Mouse (Mus musculus) embryonic facial prominence, embryonic 12.5 days (tissue): ENCODE results near the gene Pfkl. TPM values are rescaled to one million over a fixed set of nuclear protein-coding genes. Genes with fewer than 3 reads are reported as not detected.
"Not testable (repeated sequence)": the region's sequence is repeated elsewhere in the genome, so short reads cannot be mapped to it uniquely, and the experiment has no call there.

Experiments used
- ATAC-seq: fragments of 200-750 bp; cut with Nextera tagmentation; 2 replicates; pipeline ENCODE4 v1.8.0; 2017; ENCODE audit not compliant: insufficient number of reproducible peaks, insufficient read depth, low FRiP score, low TSS enrichment
- H3K27ac ChIP-seq: fragments of 300-500 bp; sonication (generic); 2 replicates; pipeline ENCODE4 v1.5.1; 2016; ENCODE audit warnings: mild to moderate bottlenecking
- H3K27me3 ChIP-seq: fragments of 300-500 bp; sonication (generic); 2 replicates; pipeline ENCODE4 v1.6.1; 2016; ENCODE audit warnings: mild to moderate bottlenecking, moderate library complexity
- H3K36me3 ChIP-seq: fragments of 300-500 bp; sonication (generic); 2 replicates; pipeline ENCODE4 v1.6.1; 2016; ENCODE audit warnings: mild to moderate bottlenecking
- H3K4me1 ChIP-seq: fragments of 300-500 bp; sonication (generic); 2 replicates; pipeline ENCODE4 v1.6.1; 2016
- H3K4me2 ChIP-seq: fragments of 300-500 bp; sonication (generic); replicated peaks from 2 replicates; pipeline ENCODE4 v1.6.1; 2016; ENCODE audit warnings: mild to moderate bottlenecking, moderate library complexity
- H3K4me3 ChIP-seq: fragments of 300-500 bp; sonication (generic); 2 replicates; pipeline ENCODE4 v1.5.1; 2016; ENCODE audit warnings: mild to moderate bottlenecking
- H3K9ac ChIP-seq: fragments of 300-500 bp; sonication (generic); 2 replicates; pipeline ENCODE4 v1.6.1; 2016; ENCODE audit warnings: mild to moderate bottlenecking, moderate library complexity
- H3K9me3 ChIP-seq: fragments of 300-500 bp; sonication (generic); 2 replicates; pipeline ENCODE4 v1.6.1; 2016; ENCODE audit warnings: mild to moderate bottlenecking, moderate library complexity
- WGBS: fragments of 180-500 bp; shearing (Covaris S2); methylation state at CpG from one replicate; pipeline ENCODE4 v1.1.7; 2016; 5-methylcytosine and 5-hydroxymethylcytosine counted together
- polyA plus RNA-seq: library from polyadenylated mRNA; unstranded; fragments of >200 nt; fragmentation: Nextera tagmentation; extraction: Ambion mirVana; gene quantifications from 2 replicates; pipeline ENCODE4 v1.2.1, GENCODE M21; 2016

The Pfkl gene
- polyA plus RNA-seq, 1 experiment from 2014 or later: 137 TPM

DNA sequence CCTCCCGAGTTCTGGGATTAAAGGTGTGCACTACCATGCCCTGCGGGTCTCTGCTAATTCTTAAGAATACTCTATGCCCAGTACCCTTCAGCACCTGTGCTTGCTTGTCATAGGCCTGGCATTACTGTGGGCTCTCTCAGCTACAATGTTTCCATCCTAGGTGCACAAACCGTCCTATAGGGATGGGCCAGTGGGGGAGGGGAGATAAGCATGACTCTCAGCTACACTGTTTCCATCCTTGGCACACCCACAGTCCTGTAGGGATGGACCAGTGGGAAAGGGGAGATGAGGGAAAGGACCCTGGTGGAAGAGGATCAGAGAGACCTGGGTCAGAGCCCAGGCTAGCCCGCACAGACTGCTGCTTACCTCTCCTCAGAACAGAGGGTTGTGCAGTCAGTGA, 27.3 kb upstream of the Pfkl start:
- 85% methylated on average over 4 of the region's 4 CpGs for WGBS
- Histone ChIP-seq H3K9ac (no peak overlapping the region), H3K4me1 (no peaks in the 10 kb centered on the region), H3K27me3 (no peaks in the 10 kb centered on the region), H3K9me3 (no peaks in the 10 kb centered on the region), H3K4me3 (no peak overlapping the region), H3K27ac (no peak overlapping the region), H3K4me2 (no peak overlapping the region), H3K36me3 (no peaks in the 10 kb centered on the region)
- ATAC-seq: no peak

DNA sequence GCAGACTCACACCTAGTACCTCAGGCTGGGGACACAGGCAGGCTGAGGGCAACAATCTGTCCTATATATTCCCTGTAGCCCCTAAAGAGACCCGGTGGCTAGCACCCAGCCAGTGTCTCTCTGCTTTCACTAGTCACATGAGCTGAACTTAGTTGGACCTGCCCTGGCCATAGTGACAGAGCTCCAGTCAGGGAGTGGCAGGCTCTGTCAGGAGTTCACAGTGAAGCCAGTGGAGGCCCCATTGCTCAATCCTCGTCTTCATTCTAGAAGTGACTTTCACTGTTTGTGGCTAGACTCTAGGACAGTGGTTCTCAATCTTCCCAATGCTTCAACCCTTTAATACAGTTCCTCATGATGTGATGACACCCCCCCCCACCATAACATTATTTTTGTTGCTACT, 22.1 kb upstream of the Pfkl start:
- H3K4me3 ChIP-seq: no peak overlapping the region
- no peak for ATAC-seq
- H3K36me3 ChIP-seq: no peaks in the 10 kb centered on the region
- H3K9me3 ChIP-seq: no peaks in the 10 kb centered on the region
- no peaks in the 10 kb centered on the region for H3K27me3 ChIP-seq
- H3K9ac ChIP-seq: no peak overlapping the region
- H3K4me2 ChIP-seq: no peak overlapping the region
- WGBS: 80% methylated on average over 2 of the region's 2 CpGs
- H3K4me1 ChIP-seq: no peaks in the 10 kb centered on the region
- no peak overlapping the region for H3K27ac ChIP-seq

- H3K27me3 ChIP-seq: no peaks in the 10 kb centered on the region
- no peak overlapping the region for H3K4me2 ChIP-seq
- 54% methylated on average over 1 of the region's 1 CpGs for WGBS
- no peak overlapping the region for H3K4me3 ChIP-seq
- H3K36me3 ChIP-seq: no peaks in the 10 kb centered on the region
- H3K9ac ChIP-seq: no peak overlapping the region
- no peaks in the 10 kb centered on the region for H3K9me3 ChIP-seq
- H3K27ac ChIP-seq: no peak overlapping the region
- no peak for ATAC-seq
- H3K4me1 ChIP-seq: no peaks in the 10 kb centered on the region
These were observed 19.2 kb upstream of the Pfkl start for GRCm38 (mm10) chr10:78029080-78029479.

DNA sequence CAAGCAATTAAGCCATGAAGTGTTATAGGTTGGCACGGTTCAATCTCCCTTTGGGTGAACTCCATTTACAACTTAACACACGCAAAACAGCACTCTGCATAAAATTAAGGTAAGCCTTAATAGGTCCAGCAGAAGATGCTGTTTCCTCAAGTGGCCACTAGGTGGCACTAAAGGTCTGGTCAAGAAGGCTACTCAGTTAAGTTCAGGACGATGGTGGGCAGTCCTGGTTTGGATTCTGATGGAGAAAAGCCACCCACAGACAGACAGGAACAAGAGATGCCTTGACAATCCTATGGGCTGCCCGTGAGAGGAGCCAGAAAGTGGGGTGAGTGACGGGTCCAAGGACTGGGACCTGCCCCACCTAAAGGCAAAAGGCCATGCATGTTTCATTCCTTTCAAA, 18.2 kb upstream of the Pfkl start:
- H3K4me3 ChIP-seq: no peak overlapping the region
- no peak overlapping the region for H3K4me2 ChIP-seq
- H3K36me3 ChIP-seq: no peaks in the 10 kb centered on the region
- 0 out of 2 replicates have a peak, but pooled peaks have one; percentile 41 for ATAC-seq
- WGBS: 6% methylated on average over 5 of the region's 5 CpGs
- no peaks in the 10 kb centered on the region for H3K4me1 ChIP-seq
- no peaks in the 10 kb centered on the region for H3K27me3 ChIP-seq
- no peak overlapping the region for H3K9ac ChIP-seq
- no peak overlapping the region for H3K27ac ChIP-seq
- H3K9me3 ChIP-seq: no peaks in the 10 kb centered on the region

GRCm38 (mm10) chr10:78025453-78025852, 15.6 kb upstream of the Pfkl start:
- not testable (repeated sequence) for H3K27me3 ChIP-seq, H3K4me1 ChIP-seq, H3K4me2 ChIP-seq, H3K4me3 ChIP-seq, H3K9ac ChIP-seq, H3K9me3 ChIP-seq, H3K27ac ChIP-seq, ATAC-seq, H3K36me3 ChIP-seq
- 74% methylated on average over 6 of the region's 8 CpGs for WGBS

- not testable (repeated sequence) for H3K27ac ChIP-seq
- 95% methylated on average over 7 of the region's 11 CpGs for WGBS
These were observed 10.1 kb upstream of the Pfkl start for GRCm38 (mm10) chr10:78019984-78020383.

GRCm38 (mm10) chr10:78019291-78019690, 9.4 kb upstream of the Pfkl start:
- no peak overlapping the region for H3K9ac ChIP-seq
- H3K4me3 ChIP-seq: no peak overlapping the region
- H3K27me3 ChIP-seq: no peaks in the 10 kb centered on the region
- peak; percentile 69; the same call in 1 of the 2 replicates for ATAC-seq
- H3K4me1 ChIP-seq: no peaks in the 10 kb centered on the region
- H3K36me3 ChIP-seq: no peaks in the 10 kb centered on the region
- 83% methylated on average over 4 of the region's 4 CpGs for WGBS
- H3K4me2 ChIP-seq: no peak overlapping the region
- H3K27ac ChIP-seq: no peak overlapping the region
- no peaks in the 10 kb centered on the region for H3K9me3 ChIP-seq

More at GRCm38 (mm10) chr10:78019984-78020383, 10.1 kb upstream of the Pfkl start:
- H3K9me3 ChIP-seq, H3K4me3 ChIP-seq, H3K4me1 ChIP-seq, H3K36me3 ChIP-seq, H3K9ac ChIP-seq, H3K4me2 ChIP-seq, H3K27me3 ChIP-seq: not testable (repeated sequence)
- peak; percentile 41; the same call in 1 of the 2 replicates for ATAC-seq

- Histone ChIP-seq H3K9ac (no peak overlapping the region), H3K27ac (no peak overlapping the region), H3K4me1 (no peaks in the 10 kb centered on the region), H3K4me3 (peak overlapping the region; percentile 22), H3K9me3 (no peaks in the 10 kb centered on the region), H3K4me2 (peak overlapping the region; percentile 41), H3K27me3 (no peaks in the 10 kb centered on the region), H3K36me3 (no peaks in the 10 kb centered on the region)
- ATAC-seq: peak; percentile 72; the same call in 1 of the 2 replicates
- 23% methylated on average over 19 of the region's 19 CpGs for WGBS
These were observed 8.9 kb upstream of the Pfkl start for GRCm38 (mm10) chr10:78018797-78019203.

- Histone ChIP-seq H3K4me2 (no peak overlapping the region), H3K9me3 (no peaks in the 10 kb centered on the region), H3K36me3 (no peaks in the 10 kb centered on the region), H3K9ac (no peak overlapping the region), H3K4me1 (no peaks in the 10 kb centered on the region), H3K27ac (no peak overlapping the region), H3K4me3 (no peak overlapping the region), H3K27me3 (no peaks in the 10 kb centered on the region)
- ATAC-seq: no peak
- 54% methylated on average over 5 of the region's 5 CpGs for WGBS
These were observed 6.5 kb upstream of the Pfkl start for GRCm38 (mm10) chr10:78016366-78016765.

- Histone ChIP-seq H3K9ac (no peak overlapping the region), H3K27ac (no peak overlapping the region), H3K4me2 (no peak overlapping the region), H3K4me1 (peaks cover 1% of the 10 kb centered on the region; the same call in 1 of the 2 replicates), H3K4me3 (no peak overlapping the region), H3K9me3 (no peaks in the 10 kb centered on the region), H3K36me3 (no peaks in the 10 kb centered on the region), H3K27me3 (no peaks in the 10 kb centered on the region)
- no peak for ATAC-seq
- WGBS: 89% methylated on average over 1 of the region's 1 CpGs
These were observed 5.6 kb upstream of the Pfkl start for GRCm38 (mm10) chr10:78015489-78015888.

GRCm38 (mm10) chr10:78012661-78013495, 3.0 kb upstream of the Pfkl start:
- Histone ChIP-seq H3K27me3 (no peaks in the 10 kb centered on the region), H3K4me3 (no peak overlapping the region), H3K4me1 (peaks cover 13% of the 10 kb centered on the region), H3K9ac (no peak overlapping the region), H3K36me3 (no peaks in the 10 kb centered on the region), H3K4me2 (no peak overlapping the region), H3K9me3 (no peaks in the 10 kb centered on the region), H3K27ac (no peak overlapping the region)
- 92% methylated on average over 18 of the region's 18 CpGs for WGBS
- ATAC-seq: no peak

DNA sequence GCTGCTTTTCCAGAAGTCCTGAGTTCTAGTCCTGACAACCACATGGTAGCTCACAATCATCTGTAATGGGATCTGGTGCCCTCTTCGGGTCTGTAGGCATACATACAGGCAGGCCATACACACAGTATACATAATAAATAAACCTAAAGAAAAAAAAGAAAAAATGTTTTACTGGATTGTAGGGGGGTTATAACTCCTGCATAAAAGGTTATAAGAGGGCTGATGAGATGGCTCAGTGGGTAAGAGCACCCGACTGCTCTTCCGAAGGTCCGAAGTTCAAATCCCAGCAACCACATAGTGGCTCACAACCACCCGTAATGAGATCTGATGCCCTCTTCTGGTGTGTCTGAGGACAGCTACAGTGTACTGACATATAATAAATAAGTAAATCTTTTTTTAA, 1.2 kb upstream of the Pfkl start:
- H3K4me2 ChIP-seq, H3K9ac ChIP-seq, ATAC-seq, H3K27me3 ChIP-seq, H3K9me3 ChIP-seq, H3K4me3 ChIP-seq, H3K27ac ChIP-seq, H3K36me3 ChIP-seq: not testable (repeated sequence)
- peaks cover 29% of the 10 kb centered on the region for H3K4me1 ChIP-seq
- 89% methylated on average over 5 of the region's 5 CpGs for WGBS
